Mouse (Mus musculus) megakaryocyte, embryonic 14.5 days (primary cell): ENCODE results near the gene Lca5l.

ENCODE experiments used
- FLI1 ChIP-seq: IDR thresholded peaks from 2 replicates; pipeline ENCODE4 v1.6.1; 2012; ENCODE audit warnings: low read length, inconsistent platforms, mixed read lengths
- GATA1 ChIP-seq: IDR thresholded peaks from 3 replicates; pipeline ENCODE4 v1.6.1; 2012; ENCODE audit warnings: mixed read lengths, low read length, inconsistent platforms, borderline replicate concordance

- no peak for TF ChIP-seq GATA1
- no peak for TF ChIP-seq FLI1
Observed at GRCm38 (mm10) chr16:96145814-96146213, 46.3 kb downstream of the Lca5l start.
